Mouse (Mus musculus) forebrain, embryonic 16.5 days (tissue): ENCODE measurements around the gene Ostm1. TPM values are rescaled to one million over a fixed set of nuclear protein-coding genes. Genes with fewer than 3 reads are reported as not detected.

Experiments used
- ATAC-seq: fragments of 200-750 bp; cut with Nextera tagmentation; 2 replicates; pipeline ENCODE4 v1.8.0; 2017; ENCODE audit warnings: mild to moderate bottlenecking, moderate library complexity
- H3K27ac ChIP-seq: fragments of 300-500 bp; sonication (generic); 2 replicates; pipeline ENCODE4 v1.5.1; 2014; ENCODE audit warnings: low read length, control low read depth
- H3K27me3 ChIP-seq: fragments of 300-500 bp; sonication (generic); replicated peaks from 2 replicates; pipeline ENCODE4 v1.6.1; 2014; ENCODE audit warnings: low read length; ENCODE audit not compliant: control insufficient read depth, insufficient read depth
- H3K36me3 ChIP-seq: fragments of 300-500 bp; sonication (generic); 2 replicates; pipeline ENCODE4 v1.6.1; 2014; ENCODE audit not compliant: control insufficient read depth, insufficient read depth
- H3K4me1 ChIP-seq: fragments of 300-500 bp; sonication (generic); replicated peaks from 2 replicates; pipeline ENCODE4 v1.6.1; 2014; ENCODE audit warnings: low read length; ENCODE audit not compliant: control insufficient read depth, insufficient read depth
- H3K4me2 ChIP-seq: fragments of 300-500 bp; sonication (generic); 2 replicates; pipeline ENCODE4 v1.6.1; 2014; ENCODE audit warnings: mild to moderate bottlenecking, low read length, control low read depth
- H3K4me3 ChIP-seq: fragments of 300-500 bp; sonication (generic); replicated peaks from 2 replicates; pipeline ENCODE4 v1.5.1; 2014; ENCODE audit warnings: mild to moderate bottlenecking, low read length, control low read depth
- H3K9ac ChIP-seq: fragments of 300-500 bp; sonication (generic); replicated peaks from 2 replicates; pipeline ENCODE4 v1.6.1; 2014; ENCODE audit warnings: low read depth, low read length, control low read depth
- H3K9me3 ChIP-seq: fragments of 300-500 bp; sonication (generic); 2 replicates; pipeline ENCODE4 v1.6.1; 2016; ENCODE audit warnings: low read length; ENCODE audit not compliant: control insufficient read depth
- WGBS: fragments of 180-500 bp; shearing (Covaris S2); extraction: QIAGEN DNeasy Blood & Tissue Kit; methylation state at CpG from one replicate; pipeline ENCODE4 v1.1.7; 2014; 5-methylcytosine and 5-hydroxymethylcytosine counted together
- polyA plus RNA-seq: library from polyadenylated mRNA; unstranded; fragments of >200 nt; fragmentation: Nextera tagmentation; extraction: Ambion mirVana; gene quantifications from 2 replicates; pipeline ENCODE4 v1.2.1, GENCODE M21; 2015

Gene Ostm1
- polyA plus RNA-seq, 1 experiment from 2014 or later = 49.3 TPM

DNA sequence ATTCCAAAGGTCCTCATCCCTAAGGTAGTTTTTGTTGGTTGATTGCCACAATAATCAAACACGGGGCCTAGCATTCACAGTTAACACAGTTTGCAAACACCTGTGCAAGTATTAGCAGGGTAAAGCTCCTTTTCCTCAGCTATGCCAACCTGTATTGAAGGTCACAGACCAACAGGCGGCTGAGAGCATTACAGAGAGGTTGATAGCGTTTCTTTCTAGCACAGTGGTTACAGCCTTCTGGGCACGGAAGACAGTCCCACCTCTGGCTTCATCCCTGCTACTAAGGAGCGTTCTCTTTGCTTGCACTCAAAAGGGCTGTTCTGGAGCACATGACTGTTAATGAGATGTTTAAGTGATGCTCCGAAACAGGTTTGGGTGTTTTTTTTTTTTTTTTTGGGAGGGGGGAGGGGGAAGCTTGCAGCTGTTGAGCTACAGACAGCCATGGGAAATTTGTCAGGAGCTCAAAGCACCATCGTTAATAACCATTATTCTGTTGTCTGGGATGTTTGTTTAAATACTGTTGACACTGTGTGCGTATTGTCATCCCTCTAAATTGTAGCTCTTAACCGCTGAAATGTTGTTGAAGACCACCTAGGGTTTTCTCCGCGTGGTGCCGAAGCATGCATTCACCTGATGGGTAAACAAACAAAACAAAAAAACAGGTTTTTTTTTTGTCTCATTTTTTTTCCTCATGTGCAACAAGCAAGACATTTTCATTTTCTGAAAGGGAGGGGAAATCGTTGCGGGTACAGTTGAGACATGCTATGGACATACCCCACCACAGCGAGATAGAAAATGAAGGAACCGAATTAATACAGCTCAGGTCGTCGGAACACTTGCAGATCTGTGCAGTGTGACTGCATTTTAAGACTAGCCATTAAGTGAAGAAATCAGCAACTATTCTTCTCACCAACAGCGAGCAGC lies 6.9 kb downstream of the Ostm1 start:
- H3K27me3 ChIP-seq = peaks cover 13% of the 10 kb centered on the region
- H3K4me1 ChIP-seq = peaks cover 37% of the 10 kb centered on the region
- H3K4me2 ChIP-seq = peak overlapping the region; percentile 82

DNA sequence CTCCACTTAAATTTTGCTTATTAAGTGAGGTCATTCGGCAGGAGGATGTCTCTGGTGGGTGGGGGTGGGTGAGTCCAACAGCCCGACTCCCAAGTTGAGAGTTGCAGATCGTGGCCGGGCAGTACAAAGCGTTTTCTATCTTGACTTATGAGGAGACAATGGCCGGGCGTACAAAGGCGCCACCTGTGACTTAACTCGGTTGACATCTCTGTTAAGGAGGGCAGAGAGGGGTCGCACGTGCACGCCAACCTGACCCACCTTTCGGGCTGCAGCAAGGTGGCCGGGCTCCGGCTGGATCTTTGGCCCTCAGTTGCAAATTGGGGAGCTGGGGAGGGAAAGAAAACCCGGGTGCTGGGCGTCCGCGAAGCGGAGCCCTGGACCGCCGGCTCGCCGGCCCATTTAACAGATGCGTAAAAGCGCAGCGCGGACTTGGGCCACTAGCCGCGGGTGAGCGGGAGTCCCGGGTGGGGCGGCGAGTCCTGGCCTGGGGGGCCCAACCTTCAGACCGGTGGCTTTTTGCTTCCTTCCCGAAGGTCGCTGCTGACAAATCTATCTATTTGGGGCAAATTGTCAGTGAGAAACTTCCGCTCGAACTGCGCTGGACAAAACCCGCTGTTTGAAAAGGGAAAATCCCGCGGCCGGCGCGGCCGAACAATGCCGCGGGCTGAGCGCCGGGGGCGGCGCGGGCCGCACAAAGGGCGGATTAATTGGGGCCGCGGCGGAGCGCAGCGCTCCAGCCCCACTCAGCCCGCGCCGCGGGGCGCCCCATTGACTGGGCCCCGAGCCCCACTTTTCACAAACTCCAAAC lies 7.8 kb downstream of the Ostm1 start:
- Histone ChIP-seq H3K4me2 (peak overlapping the region; percentile 82), H3K9ac (peak overlapping the region; percentile 55), H3K4me1 (peaks cover 32% of the 10 kb centered on the region), H3K4me3 (peak overlapping the region; percentile 45), H3K36me3 (no peaks in the 10 kb centered on the region), H3K27me3 (peaks cover 13% of the 10 kb centered on the region), H3K9me3 (no peaks in the 10 kb centered on the region), H3K27ac (no peak overlapping the region)
- under 1% methylated on average over 67 of the region's 67 CpGs for WGBS
- ATAC-seq = peak; percentile 64

More for the DNA sequence above, 6.9 kb downstream of the Ostm1 start:
- no peak for ATAC-seq
- H3K4me3 ChIP-seq = peak overlapping the region; percentile 45
- no peak overlapping the region for H3K27ac ChIP-seq
- peak overlapping the region; percentile 55; the same call in 1 of the 2 replicates for H3K9ac ChIP-seq
- H3K9me3 ChIP-seq = no peaks in the 10 kb centered on the region
- WGBS = 2% methylated on average over 19 of the region's 19 CpGs
- H3K36me3 ChIP-seq = no peaks in the 10 kb centered on the region

DNA sequence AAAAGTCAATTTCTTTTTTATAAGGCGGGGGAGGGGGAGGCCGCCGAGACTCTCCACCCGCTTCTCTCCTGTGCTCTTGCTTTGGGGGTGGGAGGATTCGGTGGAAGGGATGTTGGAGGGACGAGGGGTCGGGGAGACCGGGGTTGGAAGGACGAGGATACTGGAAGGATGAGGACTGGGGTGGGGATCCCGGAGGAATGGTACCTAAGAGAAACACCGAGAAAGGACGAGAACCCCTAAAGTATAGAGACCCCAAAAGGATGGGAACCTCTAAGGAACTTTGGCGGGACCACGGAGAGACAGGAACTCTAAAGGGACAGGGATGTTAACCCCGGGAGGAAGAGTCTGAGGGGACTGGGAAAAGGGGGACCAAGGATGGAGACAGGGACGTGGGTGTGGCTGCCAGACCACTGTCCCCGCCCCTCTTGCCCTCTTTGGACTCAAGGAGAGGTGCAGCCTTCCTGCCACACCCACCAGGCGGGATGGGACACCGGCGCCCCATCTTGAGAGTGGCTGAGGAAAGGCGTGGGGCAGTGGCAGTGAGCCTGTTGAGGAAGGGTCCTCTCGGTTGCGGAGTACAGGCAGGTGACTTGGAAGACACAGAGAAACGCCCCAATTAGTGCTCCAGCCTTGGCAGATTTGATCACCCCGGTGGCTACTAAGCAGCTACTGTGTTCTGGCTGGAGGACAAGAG lies 8.5 kb downstream of the Ostm1 start:
- no peaks in the 10 kb centered on the region for H3K9me3 ChIP-seq
- peak overlapping the region; percentile 55 for H3K9ac ChIP-seq
- peaks cover 30% of the 10 kb centered on the region for H3K4me1 ChIP-seq
- H3K27ac ChIP-seq = no peak overlapping the region
- peak overlapping the region; percentile 82 for H3K4me2 ChIP-seq
- under 1% methylated on average over 25 of the region's 25 CpGs for WGBS
- ATAC-seq = peak; percentile 29
- H3K4me3 ChIP-seq = peak overlapping the region; percentile 45
- H3K27me3 ChIP-seq = peaks cover 13% of the 10 kb centered on the region
- H3K36me3 ChIP-seq = no peaks in the 10 kb centered on the region

DNA sequence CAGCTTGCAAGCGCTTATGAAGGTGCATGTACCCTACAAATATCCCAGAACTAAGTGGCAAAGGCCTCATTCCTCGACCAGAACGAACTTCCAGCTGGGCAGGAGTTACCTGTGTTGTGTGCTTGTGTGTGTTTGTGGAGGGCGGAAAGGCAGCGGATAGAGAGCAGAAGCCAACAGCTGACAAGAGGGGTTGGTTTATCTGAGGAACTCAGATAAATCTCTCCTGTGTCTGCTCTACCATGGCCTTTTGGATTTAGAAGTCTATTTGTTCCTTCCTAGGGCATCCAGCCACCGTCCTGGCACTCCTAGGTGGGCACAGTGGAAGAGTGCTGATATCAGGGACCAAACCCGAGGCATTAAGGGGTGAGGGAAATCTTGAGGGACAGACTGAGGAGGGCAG lies 9.6 kb downstream of the Ostm1 start:
- no peak for ATAC-seq
- no peaks in the 10 kb centered on the region for H3K36me3 ChIP-seq
- H3K4me1 ChIP-seq = peaks cover 29% of the 10 kb centered on the region
- H3K27ac ChIP-seq = no peak overlapping the region
- H3K4me2 ChIP-seq = no peak overlapping the region
- H3K9me3 ChIP-seq = no peaks in the 10 kb centered on the region
- no peak overlapping the region for H3K4me3 ChIP-seq
- H3K9ac ChIP-seq = no peak overlapping the region
- WGBS = 54% methylated on average over 7 of the region's 7 CpGs
- H3K27me3 ChIP-seq = peaks cover 10% of the 10 kb centered on the region

DNA sequence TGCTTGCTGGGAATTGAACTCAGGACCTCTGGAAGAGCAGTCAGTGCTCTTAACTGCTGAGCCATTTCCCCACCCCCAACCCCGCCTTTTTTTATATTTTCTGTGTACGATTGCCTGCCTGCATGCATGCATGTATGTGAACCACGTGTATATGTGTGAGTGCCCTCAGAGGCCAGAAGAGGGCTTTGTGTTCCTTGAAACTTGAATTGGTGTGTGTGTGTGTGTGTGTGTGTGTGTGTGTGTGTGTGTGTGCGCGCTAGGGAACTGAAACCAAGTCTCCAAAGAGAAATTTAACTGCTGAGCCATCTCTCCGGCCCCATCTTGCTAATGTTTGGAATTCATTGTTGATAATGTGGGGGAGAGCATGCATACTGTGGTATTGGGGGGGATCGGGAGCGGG lies 15.0 kb downstream of the Ostm1 start:
- 86% methylated on average over 8 of the region's 8 CpGs for WGBS
- H3K27me3 ChIP-seq = no peaks in the 10 kb centered on the region; the same call in 1 of the 2 replicates
- ATAC-seq = no peak

DNA sequence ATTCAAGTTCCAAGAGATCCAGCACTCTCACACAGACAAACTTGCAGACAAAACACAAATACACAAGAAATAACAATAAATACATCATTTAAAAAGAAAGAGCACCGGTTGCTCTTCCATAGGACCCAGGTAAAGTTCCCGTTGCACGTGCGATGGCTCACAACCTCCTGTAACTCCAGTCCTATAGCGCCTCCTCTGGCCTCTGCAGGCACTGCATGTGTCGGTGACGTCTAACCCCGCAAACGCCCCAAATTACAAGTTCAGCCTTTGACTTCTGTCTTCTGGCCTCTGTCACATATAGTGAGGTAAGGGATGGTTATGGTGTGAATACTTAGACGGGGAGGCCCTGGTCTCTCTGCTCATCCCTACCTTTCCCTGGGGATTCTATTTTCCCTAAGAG lies 17.9 kb downstream of the Ostm1 start:
- H3K4me2 ChIP-seq = no peak overlapping the region
- H3K9me3 ChIP-seq = peaks cover 5% of the 10 kb centered on the region
- H3K9ac ChIP-seq = no peak overlapping the region
- no peak overlapping the region for H3K27ac ChIP-seq
- no peaks in the 10 kb centered on the region for H3K4me1 ChIP-seq
- no peaks in the 10 kb centered on the region for H3K36me3 ChIP-seq
- H3K27me3 ChIP-seq = no peaks in the 10 kb centered on the region
- ATAC-seq = no peak
- no peak overlapping the region for H3K4me3 ChIP-seq
- WGBS = 42% methylated on average over 10 of the region's 10 CpGs

More for the DNA sequence above, 15.0 kb downstream of the Ostm1 start:
- Histone ChIP-seq H3K36me3 (no peaks in the 10 kb centered on the region), H3K4me3 (no peak overlapping the region), H3K27ac (no peak overlapping the region), H3K4me1 (no peaks in the 10 kb centered on the region), H3K9ac (no peak overlapping the region), H3K4me2 (no peak overlapping the region), H3K9me3 (no peaks in the 10 kb centered on the region)

DNA sequence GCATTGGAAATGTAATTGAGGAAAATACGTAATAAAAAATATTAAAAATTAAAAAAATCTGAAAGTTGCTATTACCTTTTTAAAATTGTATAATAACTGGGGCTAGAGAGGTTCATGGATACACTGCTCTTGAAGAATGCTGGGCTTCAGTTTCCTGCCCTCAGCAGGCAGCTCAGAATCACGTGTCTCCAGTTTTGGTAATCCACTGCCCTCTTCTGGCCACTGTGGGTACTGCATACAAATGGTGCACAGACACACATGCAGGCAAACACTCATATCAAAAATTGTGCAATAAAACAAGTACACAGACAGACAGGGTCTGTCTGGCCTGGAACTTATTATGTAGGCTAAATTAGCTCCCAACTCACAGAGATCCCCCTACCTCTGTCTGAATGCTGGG lies 21.3 kb downstream of the Ostm1 start:
- no peak for ATAC-seq
- no peaks in the 10 kb centered on the region for H3K27me3 ChIP-seq
- no peak overlapping the region for H3K4me2 ChIP-seq
- peaks cover 12% of the 10 kb centered on the region for H3K9me3 ChIP-seq
- no peak overlapping the region for H3K4me3 ChIP-seq
- no peak overlapping the region for H3K27ac ChIP-seq
- no peaks in the 10 kb centered on the region for H3K36me3 ChIP-seq
- 72% methylated on average over 2 of the region's 2 CpGs for WGBS
- H3K4me1 ChIP-seq = no peaks in the 10 kb centered on the region
- H3K9ac ChIP-seq = no peak overlapping the region

DNA sequence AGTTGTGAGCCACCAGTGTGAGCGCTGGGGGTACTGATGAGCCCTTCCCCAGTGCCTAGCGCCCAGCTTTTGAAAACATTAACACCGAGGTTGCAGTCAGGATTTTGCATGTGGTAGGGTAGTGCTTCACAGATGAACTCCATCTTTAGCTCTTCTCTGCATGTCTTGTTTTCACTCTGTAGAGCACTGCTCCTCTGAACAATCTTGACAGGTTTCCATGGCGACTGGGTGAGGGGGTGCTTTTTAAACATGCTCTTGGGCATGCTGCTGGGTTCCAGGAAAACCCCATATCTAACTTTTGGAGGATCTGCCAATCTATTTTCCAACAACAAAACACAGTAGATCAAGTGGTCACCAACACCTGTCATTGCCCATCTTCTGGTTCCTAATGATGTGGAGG lies 23.1 kb downstream of the Ostm1 start:
- H3K4me3 ChIP-seq = no peak overlapping the region
- no peaks in the 10 kb centered on the region for H3K4me1 ChIP-seq
- no peaks in the 10 kb centered on the region for H3K27me3 ChIP-seq
- no peaks in the 10 kb centered on the region for H3K36me3 ChIP-seq
- H3K9ac ChIP-seq = no peak overlapping the region
- peaks cover 12% of the 10 kb centered on the region for H3K9me3 ChIP-seq
- no peak for ATAC-seq
- no peak overlapping the region for H3K4me2 ChIP-seq
- WGBS = 79% methylated on average over 4 of the region's 4 CpGs
- H3K27ac ChIP-seq = no peak overlapping the region
